Mouse (Mus musculus): ENCODE measurements around the gene Selenoo.

DNA sequence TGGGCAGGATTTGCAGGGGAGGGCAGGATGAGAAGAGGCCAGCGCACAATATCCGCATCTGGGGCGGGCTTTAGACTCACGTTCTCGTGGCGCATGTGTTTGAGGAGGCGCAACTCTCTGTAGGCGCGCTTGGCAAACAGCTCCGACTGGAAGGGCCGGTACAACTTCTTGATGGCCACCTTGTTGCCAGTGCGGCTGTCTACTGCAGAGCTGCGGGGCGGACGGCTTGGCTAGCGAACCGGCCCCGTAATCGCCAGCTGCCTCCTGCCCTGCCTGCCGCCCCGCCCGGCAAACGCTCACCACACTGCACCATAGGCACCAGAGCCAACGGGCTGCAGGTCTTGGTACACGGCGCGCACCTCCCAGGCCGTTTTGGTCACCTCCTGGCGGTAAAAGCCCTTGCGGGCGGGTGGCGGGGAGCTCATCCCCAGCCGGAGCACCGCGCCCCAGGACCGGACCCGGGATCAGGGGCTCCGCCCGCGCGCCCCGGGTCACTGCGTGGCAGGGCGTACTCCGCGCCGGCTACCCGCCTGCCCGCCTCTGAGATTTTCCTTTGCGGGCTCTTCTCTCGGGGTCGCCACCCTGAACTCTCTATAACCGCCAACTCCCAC is 51.3 kb downstream of the Selenoo start:
- TF ChIP-seq POLR2A (IDR thresholded peaks at IDR 0.05; ENCODE audit: extremely low read depth, insufficient read depth, low read length) (0 out of 2 replicates have a peak, but pooled peaks have one; percentile 16), CTCF (IDR thresholded peaks at IDR 0.05; ENCODE audit: extremely low read depth, insufficient read depth, low read length) (no peak)
